Mouse (Mus musculus) embryonic fibroblast, embryonic 13.5 days (primary cell): ENCODE measurements around the gene Gm32742.

ENCODE experiments used
- CTCF ChIP-seq: IDR thresholded peaks from 2 replicates; pipeline ENCODE4 v1.5.1; 2011; ENCODE audit warnings: mild to moderate bottlenecking, control low read depth, low read length, moderate library complexity, borderline replicate concordance; ENCODE audit not compliant: insufficient read depth
- POLR2A ChIP-seq: IDR thresholded peaks from 2 replicates; pipeline ENCODE4 v1.6.1; 2011; ENCODE audit warnings: low read depth, mild to moderate bottlenecking, control low read depth, low read length, moderate library complexity

DNA sequence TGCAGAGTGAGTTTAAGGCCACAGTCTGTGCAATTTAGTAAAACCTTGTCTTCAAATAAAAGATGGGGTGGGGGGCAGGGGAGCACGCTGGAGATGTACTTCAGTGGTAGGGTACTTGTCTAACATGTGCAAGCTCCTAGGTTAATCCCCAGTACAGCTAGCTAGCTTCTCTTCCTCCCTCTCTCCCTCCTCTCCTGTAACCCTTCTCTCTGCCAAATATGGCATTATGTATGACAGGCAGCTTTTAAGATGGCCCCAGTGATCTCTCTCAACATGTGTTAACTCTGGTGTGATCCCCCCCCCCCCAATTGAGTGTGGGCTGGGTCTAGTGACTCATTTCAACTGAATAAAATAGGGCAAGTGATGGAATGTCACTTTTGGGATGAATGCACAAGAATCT lies 21.9 kb downstream of the Gm32742 start:
- TF ChIP-seq POLR2A (no peak), CTCF (no peak)
